Mouse (Mus musculus) kidney, adult 2 months (tissue): ENCODE results near the gene Wdfy3. TPM values are rescaled to one million over a fixed set of nuclear protein-coding genes. Genes with fewer than 3 reads are reported as not detected.

Source experiments
- DNase-seq: peaks from one replicate; pipeline ENCODE4 v3.0.0; 2021
- H3K27ac ChIP-seq: fragments of 200-500 bp; 2 replicates; pipeline ENCODE4 v1.5.1; 2012; ENCODE audit warnings: low read depth, low read length, control low read depth, inconsistent platforms; ENCODE audit not compliant: insufficient read depth
- H3K27me3 ChIP-seq: fragments of 200-500 bp; replicated peaks from 2 replicates; pipeline ENCODE4 v1.6.1; 2012; ENCODE audit warnings: mild to moderate bottlenecking, moderate library complexity, low read length, inconsistent platforms; ENCODE audit not compliant: control insufficient read depth, insufficient read depth
- H3K36me3 ChIP-seq: fragments of 200-500 bp; 2 replicates; pipeline ENCODE4 v1.6.1; 2012; ENCODE audit warnings: mild to moderate bottlenecking, moderate library complexity, low read length, inconsistent platforms; ENCODE audit not compliant: control insufficient read depth, insufficient read depth
- H3K4me1 ChIP-seq: fragments of 200-500 bp; 2 replicates; pipeline ENCODE4 v1.6.1; 2011; ENCODE audit warnings: low read length; ENCODE audit not compliant: control insufficient read depth, insufficient read depth
- H3K4me3 ChIP-seq: fragments of 200-500 bp; 2 replicates; pipeline ENCODE4 v1.5.1; 2011; ENCODE audit warnings: mild to moderate bottlenecking, low read depth, low read length, control low read depth; ENCODE audit not compliant: insufficient read depth
- CTCF ChIP-seq: fragments of 200-500 bp; conservative IDR thresholded peaks from 2 replicates; pipeline ENCODE4 v1.5.1; 2011; ENCODE audit warnings: low read depth, mild to moderate bottlenecking, control low read depth, low read length, moderate library complexity, mixed read lengths; ENCODE audit not compliant: insufficient read depth, insufficient read length
- POLR2A ChIP-seq: fragments of 200-500 bp; IDR thresholded peaks from one replicate; pipeline ENCODE4 v1.6.1; 2011; ENCODE audit warnings: low read depth, low read length, control low read depth
- WGBS: fragments of 180-500 bp; shearing (Covaris S2); methylation state at CpG from one replicate; pipeline ENCODE4 v1.1.7; 2018; 5-methylcytosine and 5-hydroxymethylcytosine counted together
- polyA plus RNA-seq: library from polyadenylated mRNA; depleted of rRNA; stranded (reverse); fragments of >200 nt; gene quantifications from 2 replicates; pipeline ENCODE4 v1.2.3, GENCODE M21; 2012

Wdfy3 gene
- polyA plus RNA-seq, 1 experiment, result 39.7 TPM

DNA sequence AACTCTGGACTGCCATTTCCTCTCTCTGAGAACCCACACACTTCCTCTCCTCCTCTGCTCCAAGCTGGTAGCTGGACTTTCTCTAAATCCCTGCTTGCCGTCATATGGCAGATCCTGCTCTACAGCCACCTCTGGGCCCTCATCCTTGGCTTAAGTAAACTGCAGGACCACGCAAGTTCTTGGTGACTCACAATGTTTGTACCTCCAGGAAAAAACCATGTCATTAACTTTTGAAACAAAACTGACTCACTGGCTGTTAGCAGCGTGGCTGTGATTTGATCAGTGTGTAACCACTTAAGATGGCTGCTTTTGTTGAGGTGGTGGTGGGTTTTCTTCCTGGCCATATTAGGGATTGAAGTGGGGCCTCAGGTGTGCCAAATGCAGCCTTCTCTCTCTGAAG lies 285.4 kb downstream of the Wdfy3 start:
- H3K27ac ChIP-seq, result no peak overlapping the region

More for the DNA sequence above, 285.4 kb downstream of the Wdfy3 start:
- DNase-seq, result no peak
- WGBS, result 69% methylated on average over 3 of the region's 3 CpGs
- H3K36me3 ChIP-seq, result no peaks in the 10 kb centered on the region
- no peak overlapping the region for H3K4me3 ChIP-seq
- H3K27me3 ChIP-seq, result no peaks in the 10 kb centered on the region
- no peak for TF ChIP-seq CTCF
- no peak for TF ChIP-seq POLR2A
- H3K4me1 ChIP-seq, result no peaks in the 10 kb centered on the region
